In genomic region chr10:117235866-117236265, GRCm38 (mm10) we compare ENCODE assay signal across 26 mouse cellular contexts. TPM values are rescaled to one million over a fixed set of nuclear protein-coding genes. Genes with fewer than 3 reads are reported as not detected.
DNase-seq lines count a peak whose midpoint lies in the region; ATAC-seq and TF ChIP-seq lines count a peak whose summit lies in the region.
"Had no signal": no experiment of that assay in that cellular context is flagged by ENCODE, and none has a peak within 500 bp of the region (broad histone marks: within the 10 kb centered on the region; RNA-seq: fewer than 3 reads in every experiment).

No protein-coding gene starts in this region.

- H3K9ac ChIP-seq in heart, embryonic 13.5 days, result no peak overlapping the region
- H3K9ac ChIP-seq in heart, adult 2 months (ENCODE audit: low read depth, low read length), result no peak overlapping the region
- no peak overlapping the region for H3K9ac ChIP-seq in intestine, embryonic 14.5 days (ENCODE audit: low read length)
- no peak overlapping the region for H3K9ac ChIP-seq in limb, embryonic 15.5 days
- no peak overlapping the region for H3K9ac ChIP-seq in hindbrain, embryonic 14.5 days
- H3K9ac ChIP-seq: hindbrain, embryonic 15.5 days; liver, embryonic 14.5 days; neural tube, embryonic 15.5 days had no signal

- no peak for TF ChIP-seq CTCF in heart, adult 2 months (IDR thresholded peaks at IDR 0.05)

- no peak for DNase-seq in heart, adult 2 months
- DNase-seq in intestine, embryonic 14.5 days (ENCODE audit: low spot score), result no peak
- DNase-seq in lung, postnatal 4 days, result peak; percentile 57 to 78
- DNase-seq in adrenal gland, postnatal 4 days (ENCODE audit: low spot score in 2 of 2), result no peak
- DNase-seq in urinary bladder, adult 18-20 months (ENCODE audit: low spot score in 2 of 2), result no peak
- no peak for DNase-seq in hindbrain, embryonic 14.5 days (ENCODE audit: low spot score)
- DNase-seq: adrenal gland, postnatal 10 days; cerebellum, adult 2 months; kidney, adult 9 months; midbrain, embryonic 14.5 days; right cerebral cortex, postnatal 4 days; thymus, adult 18-20 months had no signal

- TF ChIP-seq EP300 in heart, adult 2 months (IDR thresholded peaks at IDR 0.05; ENCODE audit: insufficient read depth, low read depth, low read length), result no peak

- no peak for ATAC-seq in heart, embryonic 13.5 days (ENCODE audit: extremely low read depth, insufficient number of reproducible peaks, low FRiP score, low TSS enrichment)
- no peak for ATAC-seq in intestine, embryonic 14.5 days (replicated peaks; ENCODE audit: low FRiP score, low TSS enrichment, low read depth)
- ATAC-seq in limb, embryonic 15.5 days (ENCODE audit: insufficient number of reproducible peaks, low FRiP score, low TSS enrichment, low read depth), result no peak
- ATAC-seq in hindbrain, embryonic 14.5 days (ENCODE audit: low FRiP score), result no peak
- ATAC-seq: forebrain, embryonic 16.5 days had no signal

- TF ChIP-seq POLR2A in heart, adult 2 months (IDR thresholded peaks at IDR 0.05; ENCODE audit: insufficient read depth, low read depth, low read length), result no peak

- H3K36me3 ChIP-seq in heart, embryonic 13.5 days, result no peaks in the 10 kb centered on the region
- no peaks in the 10 kb centered on the region for H3K36me3 ChIP-seq in heart, adult 2 months (ENCODE audit: control insufficient read depth, insufficient read depth, low read length)
- no peaks in the 10 kb centered on the region for H3K36me3 ChIP-seq in intestine, embryonic 14.5 days (ENCODE audit: control insufficient read depth, insufficient read depth, low read length)
- H3K36me3 ChIP-seq in limb, embryonic 15.5 days, result no peaks in the 10 kb centered on the region
- no peaks in the 10 kb centered on the region for H3K36me3 ChIP-seq in hindbrain, embryonic 14.5 days (replicated peaks; ENCODE audit: control insufficient read depth, insufficient read depth)
- H3K36me3 ChIP-seq: heart, embryonic 10.5 days; hindbrain, embryonic 15.5 days; neural tube, embryonic 15.5 days had no signal

- no peak overlapping the region for H3K4me3 ChIP-seq in heart, embryonic 13.5 days
- no peak overlapping the region for H3K4me3 ChIP-seq in heart, adult 2 months
- H3K4me3 ChIP-seq in intestine, embryonic 14.5 days (ENCODE audit: low read depth, low read length), result no peak overlapping the region
- H3K4me3 ChIP-seq in limb, embryonic 15.5 days, result no peak overlapping the region
- no peak overlapping the region for H3K4me3 ChIP-seq in hindbrain, embryonic 14.5 days (replicated peaks; ENCODE audit: low read length)
- H3K4me3 ChIP-seq: heart, embryonic 10.5 days; hindbrain, embryonic 15.5 days; myocyte; neural tube, embryonic 15.5 days had no signal

- intact Hi-C loops in heart, adult 2 months (cut with DNase I), result no loop called here

- H3K9me3 ChIP-seq in heart, embryonic 13.5 days, result no peaks in the 10 kb centered on the region
- H3K9me3 ChIP-seq in intestine, embryonic 14.5 days (ENCODE audit: control insufficient read depth, low read length), result no peaks in the 10 kb centered on the region
- no peaks in the 10 kb centered on the region for H3K9me3 ChIP-seq in limb, embryonic 15.5 days
- H3K9me3 ChIP-seq in hindbrain, embryonic 14.5 days (ENCODE audit: control insufficient read depth, low read length), result no peaks in the 10 kb centered on the region
- H3K9me3 ChIP-seq: heart, embryonic 10.5 days; hindbrain, embryonic 15.5 days; neural tube, embryonic 15.5 days had no signal

- H3K4me1 ChIP-seq in heart, embryonic 13.5 days, result peaks cover 3% of the 10 kb centered on the region; the same call in 1 of the 2 replicates
- no peaks in the 10 kb centered on the region for H3K4me1 ChIP-seq in heart, adult 2 months (ENCODE audit: control insufficient read depth, insufficient read depth, low read length)
- no peaks in the 10 kb centered on the region for H3K4me1 ChIP-seq in intestine, embryonic 14.5 days (replicated peaks; ENCODE audit: control insufficient read depth, insufficient read depth, low read length)
- H3K4me1 ChIP-seq in limb, embryonic 15.5 days, result 0 out of 2 replicates have a peak, but pooled peaks cover 3% of the 10 kb centered on the region
- no peaks in the 10 kb centered on the region for H3K4me1 ChIP-seq in hindbrain, embryonic 14.5 days (replicated peaks; ENCODE audit: control insufficient read depth, insufficient read depth, low read length)
- H3K4me1 ChIP-seq: hindbrain, embryonic 15.5 days; neural tube, embryonic 15.5 days had no signal

- peak overlapping the region; percentile 35 for H3K4me2 ChIP-seq in heart, embryonic 13.5 days
- peak overlapping the region; percentile 5 for H3K4me2 ChIP-seq in intestine, embryonic 14.5 days (ENCODE audit: low read length)
- H3K4me2 ChIP-seq in limb, embryonic 15.5 days, result peak overlapping the region; percentile 17; the same call in 1 of the 2 replicates
- no peak overlapping the region for H3K4me2 ChIP-seq in hindbrain, embryonic 14.5 days (replicated peaks)
- H3K4me2 ChIP-seq: hindbrain, embryonic 15.5 days; neural tube, embryonic 15.5 days had no signal

- 44% methylated on average over 11 of the region's 11 CpGs for WGBS in heart, embryonic 13.5 days
- 46% methylated on average over 11 of the region's 11 CpGs for WGBS in heart, adult 2 months
- WGBS in intestine, embryonic 14.5 days, result 39% methylated on average over 11 of the region's 11 CpGs
- 30% methylated on average over 11 of the region's 11 CpGs for WGBS in limb, embryonic 15.5 days
- WGBS in hindbrain, embryonic 14.5 days, result 69% methylated on average over 11 of the region's 11 CpGs

- H3K79me2 ChIP-seq in heart, adult 2 months (replicated peaks; ENCODE audit: control insufficient read depth, insufficient read depth, low read length), result no peaks in the 10 kb centered on the region

- no peak overlapping the region for H3K27ac ChIP-seq in heart, embryonic 13.5 days (replicated peaks)
- no peak overlapping the region for H3K27ac ChIP-seq in heart, adult 2 months
- no peak overlapping the region for H3K27ac ChIP-seq in intestine, embryonic 14.5 days (ENCODE audit: low read depth)
- H3K27ac ChIP-seq in limb, embryonic 15.5 days, result no peak overlapping the region
- H3K27ac ChIP-seq in hindbrain, embryonic 14.5 days, result no peak overlapping the region
- H3K27ac ChIP-seq: heart, embryonic 10.5 days; hindbrain, embryonic 15.5 days; liver, embryonic 14.5 days; neural tube, embryonic 15.5 days had no signal

- H3K27me3 ChIP-seq in heart, embryonic 13.5 days (replicated peaks), result no peaks in the 10 kb centered on the region; the same call in 1 of the 2 replicates
- H3K27me3 ChIP-seq in heart, adult 2 months (ENCODE audit: control insufficient read depth, insufficient read depth, low read length), result peaks cover 1% of the 10 kb centered on the region; the same call in 1 of the 2 replicates
- no peaks in the 10 kb centered on the region for H3K27me3 ChIP-seq in intestine, embryonic 14.5 days (replicated peaks; ENCODE audit: control insufficient read depth, insufficient read depth, low read length)
- no peaks in the 10 kb centered on the region for H3K27me3 ChIP-seq in limb, embryonic 15.5 days
- no peaks in the 10 kb centered on the region for H3K27me3 ChIP-seq in hindbrain, embryonic 14.5 days (ENCODE audit: control insufficient read depth, insufficient read depth, low read length)
- H3K27me3 ChIP-seq: hindbrain, embryonic 15.5 days; neural tube, embryonic 15.5 days had no signal

RNA-seq across cellular contexts. Expression of gene 9530003J23Rik, which starts 2.6 kb away (rescaled TPM):
- not detected in 2 replicates for polyA plus RNA-seq in heart, embryonic 13.5 days (2015; fragmentation: Nextera tagmentation; extraction: Ambion mirVana)
- not detected for total RNA-seq in heart, adult 2 months (2021)
- not detected in 2 replicates for polyA plus RNA-seq in heart, adult 2 months (2012; rRNA removed)
- polyA plus RNA-seq in intestine, embryonic 14.5 days (2014; fragmentation: Nextera tagmentation; extraction: Ambion mirVana), result not detected in 2 replicates
- polyA plus RNA-seq in limb, embryonic 15.5 days (2015; fragmentation: Nextera tagmentation; extraction: Ambion mirVana), result not detected in 2 replicates
- not detected for total RNA-seq in adrenal gland, postnatal 4 days (2021)
- polyA plus RNA-seq in hindbrain, embryonic 14.5 days (2014; fragmentation: Nextera tagmentation; extraction: Ambion mirVana), result not detected in 2 replicates
- total RNA-seq: adrenal gland, postnatal 10 days; gastrocnemius, adult 18-20 months; layer of hippocampus, postnatal 25 days; left cerebral cortex, postnatal 36 days; megakaryocyte, adult 5-6 weeks had no signal
- polyA plus RNA-seq: cerebellum, adult 2 months; embryonic facial prominence, embryonic 11.5 days; forebrain, embryonic 16.5 days; heart, embryonic 10.5 days; hindbrain, embryonic 15.5 days; liver, embryonic 14.5 days; midbrain, embryonic 14.5 days; myocyte; neural tube, embryonic 15.5 days; urinary bladder, adult 2 months had no signal

RNA-seq across cellular contexts. Expression of gene Yeats4, which starts 11.6 kb away (rescaled TPM):
- 46.6 and 54.1 TPM in 2 replicates for polyA plus RNA-seq in heart, embryonic 13.5 days (2015; fragmentation: Nextera tagmentation; extraction: Ambion mirVana)
- 10 to 100 TPM; 26.9 to 27.9 TPM for total RNA-seq in heart, adult 2 months (2021)
- 13.7 and 20.8 TPM in 2 replicates for polyA plus RNA-seq in heart, adult 2 months (2012; rRNA removed)
- polyA plus RNA-seq in intestine, embryonic 14.5 days (2014; fragmentation: Nextera tagmentation; extraction: Ambion mirVana), result 77.5 and 83.2 TPM in 2 replicates
- 52.5 and 54.9 TPM in 2 replicates for polyA plus RNA-seq in limb, embryonic 15.5 days (2015; fragmentation: Nextera tagmentation; extraction: Ambion mirVana)
- total RNA-seq in adrenal gland, postnatal 4 days (2021), result 10 to 100 TPM; 53.2 to 57.6 TPM
- polyA plus RNA-seq in hindbrain, embryonic 14.5 days (2014; fragmentation: Nextera tagmentation; extraction: Ambion mirVana), result 111 and 113 TPM in 2 replicates

RNA-seq across cellular contexts. Expression of gene Lyz2, which starts 46.3 kb away (rescaled TPM):
- polyA plus RNA-seq in heart, embryonic 13.5 days (2015; fragmentation: Nextera tagmentation; extraction: Ambion mirVana), result 90.5 and 115 TPM in 2 replicates
- total RNA-seq in heart, adult 2 months (2021), result 100 to 1,000 TPM; 149 to 190 TPM
- polyA plus RNA-seq in heart, adult 2 months (2012; rRNA removed), result 178 and 198 TPM in 2 replicates
- 60.9 and 69.7 TPM in 2 replicates for polyA plus RNA-seq in intestine, embryonic 14.5 days (2014; fragmentation: Nextera tagmentation; extraction: Ambion mirVana)
- polyA plus RNA-seq in limb, embryonic 15.5 days (2015; fragmentation: Nextera tagmentation; extraction: Ambion mirVana), result 119 and 143 TPM in 2 replicates
- total RNA-seq in adrenal gland, postnatal 4 days (2021), result 10 to 100 TPM; 59.8 to 74.8 TPM
- polyA plus RNA-seq in hindbrain, embryonic 14.5 days (2014; fragmentation: Nextera tagmentation; extraction: Ambion mirVana), result 30.1 and 32.5 TPM in 2 replicates

RNA-seq across cellular contexts. Expression of gene Lyz1, which starts 56.8 kb away (rescaled TPM):
- 8.6 and 12.2 TPM in 2 replicates for polyA plus RNA-seq in heart, embryonic 13.5 days (2015; fragmentation: Nextera tagmentation; extraction: Ambion mirVana)
- total RNA-seq in heart, adult 2 months (2021), result 10 to 100 TPM; 13.2 to 18.8 TPM
- polyA plus RNA-seq in heart, adult 2 months (2012; rRNA removed), result 2.0 and 4.8 TPM in 2 replicates
- 6.4 and 7.3 TPM in 2 replicates for polyA plus RNA-seq in intestine, embryonic 14.5 days (2014; fragmentation: Nextera tagmentation; extraction: Ambion mirVana)
- 0.12 and 0.27 TPM in 2 replicates for polyA plus RNA-seq in limb, embryonic 15.5 days (2015; fragmentation: Nextera tagmentation; extraction: Ambion mirVana)
- total RNA-seq in adrenal gland, postnatal 4 days (2021), result 1 to 10 TPM; 6.8 to 8.3 TPM
- not detected in 2 replicates for polyA plus RNA-seq in hindbrain, embryonic 14.5 days (2014; fragmentation: Nextera tagmentation; extraction: Ambion mirVana)
- polyA plus RNA-seq: embryonic facial prominence, embryonic 11.5 days; forebrain, embryonic 16.5 days; hindbrain, embryonic 15.5 days; midbrain, embryonic 14.5 days; myocyte had no signal

Comparison
In these comparisons a context has a peak if more than half of its experiments do, and no peak if none do; other contexts are left out.
1. DNase-seq: peak in lung, postnatal 4 days (2 of 2); none in heart, adult 2 months (0 of 2), intestine, embryonic 14.5 days (single experiment), adrenal gland, postnatal 4 days (0 of 2), urinary bladder, adult 18-20 months (0 of 2) and hindbrain, embryonic 14.5 days (single experiment).